ENCODE assay signal across 8 mouse cellular contexts in genomic region chr2:71546640-71547071, GRCm38 (mm10). TPM values are rescaled to one million over a fixed set of nuclear protein-coding genes. Genes with fewer than 3 reads are reported as not detected.
A peak's percentile ranks its signal among the peaks of the same experiment; 100 is the strongest.
DNase-seq lines count a peak whose midpoint lies in the region; ATAC-seq lines count a peak whose summit lies in the region.

TSS of gene Dlx2 (minus strand) at chr2:71546754.

- peaks cover 27% of the 10 kb centered on the region for H3K4me1 ChIP-seq in kidney, embryonic 16.5 days (ENCODE audit: insufficient read depth, low read length)
- H3K4me1 ChIP-seq in liver, embryonic 11.5 days (replicated peaks; ENCODE audit: control insufficient read depth, insufficient read depth, low read length) = peaks cover 23% of the 10 kb centered on the region
- peaks cover 10% of the 10 kb centered on the region for H3K4me1 ChIP-seq in stomach, embryonic 14.5 days (ENCODE audit: control insufficient read depth, insufficient read depth, low read length)

- H3K4me2 ChIP-seq in kidney, embryonic 16.5 days (replicated peaks; ENCODE audit: low read depth, low read length) = peak within 1 kb of the TSS; percentile 86
- H3K4me2 ChIP-seq in liver, embryonic 11.5 days = peak within 1 kb of the TSS; percentile 98
- peak within 1 kb of the TSS; percentile 68 for H3K4me2 ChIP-seq in stomach, embryonic 14.5 days (replicated peaks; ENCODE audit: low read depth, low read length)

- H3K9me3 ChIP-seq in kidney, embryonic 16.5 days (ENCODE audit: low read length) = no peaks in the 10 kb centered on the region
- no peaks in the 10 kb centered on the region for H3K9me3 ChIP-seq in liver, embryonic 11.5 days (ENCODE audit: control insufficient read depth, low read length)
- no peaks in the 10 kb centered on the region for H3K9me3 ChIP-seq in stomach, embryonic 14.5 days (ENCODE audit: control insufficient read depth, low read depth, low read length)

- no peak within 1 kb of the TSS for H3K27ac ChIP-seq in kidney, embryonic 16.5 days (ENCODE audit: low read length)
- no peak within 1 kb of the TSS for H3K27ac ChIP-seq in liver, embryonic 11.5 days (ENCODE audit: low read depth, low read length)
- H3K27ac ChIP-seq in stomach, embryonic 14.5 days (ENCODE audit: low read length) = no peak within 1 kb of the TSS; the same call in 1 of the 2 replicates

- H3K36me3 ChIP-seq in kidney, embryonic 16.5 days (ENCODE audit: insufficient read depth, low read length) = no peaks in the 10 kb centered on the region
- H3K36me3 ChIP-seq in liver, embryonic 11.5 days (ENCODE audit: control insufficient read depth, insufficient read depth, low read length) = no peaks in the 10 kb centered on the region
- H3K36me3 ChIP-seq in stomach, embryonic 14.5 days (ENCODE audit: control insufficient read depth, insufficient read depth, low read length) = no peaks in the 10 kb centered on the region

- no peak for DNase-seq in kidney, postnatal 14 days
- peak; percentile 82 for DNase-seq in ZHBTc4 (ENCODE audit: low read depth, low spot score)
- peak; percentile 70 to 74 for DNase-seq in frontal cortex, postnatal 10 days (ENCODE audit: low spot score in 2 of 2)
- DNase-seq in liver, embryonic 11.5 days (ENCODE audit: low spot score) = peak; percentile 78
- DNase-seq in cerebellum, adult 11 months = no peak
- no peak for DNase-seq in spleen, adult 18-20 months

- H3K9ac ChIP-seq in kidney, embryonic 16.5 days (replicated peaks; ENCODE audit: low read length) = no peak within 1 kb of the TSS
- 0 out of 2 replicates have a peak within 1 kb of the TSS, but pooled peaks have one; percentile 22 for H3K9ac ChIP-seq in liver, embryonic 11.5 days (ENCODE audit: low read depth, low read length)
- H3K9ac ChIP-seq in stomach, embryonic 14.5 days (replicated peaks; ENCODE audit: low read depth, low read length) = 0 out of 2 replicates have a peak within 1 kb of the TSS, but pooled peaks have one; percentile 21

- WGBS in kidney, embryonic 16.5 days = under 1% methylated on average over 37 of the region's 37 CpGs
- under 1% methylated on average over 37 of the region's 37 CpGs for WGBS in liver, embryonic 11.5 days
- WGBS in stomach, embryonic 14.5 days = 0% methylated on average over 37 of the region's 37 CpGs

- peak within 1 kb of the TSS; percentile 45 for H3K4me3 ChIP-seq in kidney, embryonic 16.5 days (ENCODE audit: low read length)
- peak within 1 kb of the TSS; percentile 59 for H3K4me3 ChIP-seq in liver, embryonic 11.5 days (ENCODE audit: low read depth, low read length)
- peak within 1 kb of the TSS; percentile 34 for H3K4me3 ChIP-seq in stomach, embryonic 14.5 days (ENCODE audit: low read depth, low read length)

- peak; percentile 20; the same call in 1 of the 2 replicates for ATAC-seq in kidney, embryonic 16.5 days (ENCODE audit: low FRiP score, low TSS enrichment)
- 0 out of 2 replicates have a peak, but pooled peaks have one; percentile 30 for ATAC-seq in liver, embryonic 11.5 days (replicated peaks; ENCODE audit: low FRiP score)
- 0 out of 2 replicates have a peak, but pooled peaks have one; percentile 46 for ATAC-seq in stomach, embryonic 14.5 days (ENCODE audit: insufficient number of reproducible peaks, insufficient read depth, low FRiP score, low read depth)

- H3K27me3 ChIP-seq in kidney, embryonic 16.5 days (ENCODE audit: insufficient read depth, low read length) = peaks cover 93% of the 10 kb centered on the region
- H3K27me3 ChIP-seq in liver, embryonic 11.5 days (replicated peaks; ENCODE audit: control insufficient read depth, insufficient read depth, low read length) = peaks cover 94% of the 10 kb centered on the region
- H3K27me3 ChIP-seq in stomach, embryonic 14.5 days (ENCODE audit: control insufficient read depth, insufficient read depth, low read length) = peaks cover 62% of the 10 kb centered on the region

RNA-seq across cellular contexts. Expression of gene Dlx2, which starts in this region (rescaled TPM):
- polyA plus RNA-seq in kidney, embryonic 16.5 days (2015; fragmentation: Nextera tagmentation; extraction: Ambion mirVana) = not detected in 2 replicates
- polyA plus RNA-seq in liver, embryonic 11.5 days (2014; fragmentation: Nextera tagmentation; extraction: Ambion mirVana) = 0.19 and 0.65 TPM in 2 replicates
- polyA plus RNA-seq in stomach, embryonic 14.5 days (2014; fragmentation: Nextera tagmentation; extraction: Ambion mirVana) = 6.4 and 6.9 TPM in 2 replicates

Comparison
In these comparisons a context has a peak if more than half of its experiments do, and no peak if none do; other contexts are left out.
1. Peak in ATAC-seq, H3K4me3 ChIP-seq and H3K4me2 ChIP-seq in kidney, embryonic 16.5 days; RNA of the gene not detected or under 1 TPM.
2. Peak in DNase-seq, ATAC-seq, H3K4me3 ChIP-seq, H3K9ac ChIP-seq and H3K4me2 ChIP-seq in liver, embryonic 11.5 days; RNA of the gene not detected or under 1 TPM.
3. DNase-seq: peak in ZHBTc4 (single experiment) and frontal cortex, postnatal 10 days (2 of 2); none in kidney, postnatal 14 days (single experiment), cerebellum, adult 11 months (single experiment) and spleen, adult 18-20 months (0 of 2).
4. Peak in every context shown above with its lines, with median percentiles within 50 percentile points of each other: ATAC-seq, H3K4me2 ChIP-seq and H3K4me3 ChIP-seq.